In genomic region chr4:126277906-126278564, GRCm38 (mm10) we compare ENCODE assay signal across 8 mouse cellular contexts. TPM values are rescaled to one million over a fixed set of nuclear protein-coding genes. Genes with fewer than 3 reads are reported as not detected.
DNase-seq lines count a peak whose midpoint lies in the region; ATAC-seq lines count a peak whose summit lies in the region.

No protein-coding gene starts in this region.

- no peak for DNase-seq in heart, adult 8-10 months (ENCODE audit: low spot score)
- peak; percentile 60 for DNase-seq in Muller cell, postnatal 12 days (ENCODE audit: inconsistent ontology term)
- DNase-seq in embryo, embryonic 11 days: peak; percentile 80
- DNase-seq in heart, postnatal 36 days: peak; percentile 58 to 67
- DNase-seq in limb, embryonic 11.5 days (ENCODE audit: low spot score): peak; percentile 85
- DNase-seq in urinary bladder, postnatal 36 days (ENCODE audit: low spot score in 2 of 2): peak; percentile 34 to 50

- H3K9ac ChIP-seq in heart, embryonic 11.5 days (ENCODE audit: low read depth, low read length): no peak overlapping the region
- peak overlapping the region; percentile 43; the same call in 1 of the 2 replicates for H3K9ac ChIP-seq in limb, embryonic 11.5 days (ENCODE audit: low read length)
- no peak overlapping the region for H3K9ac ChIP-seq in midbrain, embryonic 12.5 days (replicated peaks)

- H3K9me3 ChIP-seq in heart, embryonic 11.5 days (replicated peaks; ENCODE audit: control insufficient read depth, low read length): no peaks in the 10 kb centered on the region
- no peaks in the 10 kb centered on the region for H3K9me3 ChIP-seq in limb, embryonic 11.5 days (ENCODE audit: control insufficient read depth, low read length)
- H3K9me3 ChIP-seq in midbrain, embryonic 12.5 days: no peaks in the 10 kb centered on the region

- no peaks in the 10 kb centered on the region for H3K36me3 ChIP-seq in heart, embryonic 11.5 days (ENCODE audit: control insufficient read depth, insufficient read depth, low read length)
- H3K36me3 ChIP-seq in limb, embryonic 11.5 days (ENCODE audit: control insufficient read depth, insufficient read depth, low read length): peaks cover 7% of the 10 kb centered on the region; the same call in 1 of the 2 replicates
- peaks cover 24% of the 10 kb centered on the region for H3K36me3 ChIP-seq in midbrain, embryonic 12.5 days

- H3K4me1 ChIP-seq in heart, embryonic 11.5 days (ENCODE audit: control insufficient read depth, insufficient read depth, low read length): no peaks in the 10 kb centered on the region
- peaks cover 19% of the 10 kb centered on the region for H3K4me1 ChIP-seq in limb, embryonic 11.5 days (ENCODE audit: control insufficient read depth, insufficient read depth, low read length)
- H3K4me1 ChIP-seq in midbrain, embryonic 12.5 days: peaks cover 8% of the 10 kb centered on the region

- H3K27ac ChIP-seq in heart, embryonic 11.5 days (ENCODE audit: low read depth, low read length): no peak overlapping the region
- peak overlapping the region; percentile 87 for H3K27ac ChIP-seq in limb, embryonic 11.5 days (replicated peaks; ENCODE audit: low read depth, low read length)
- no peak overlapping the region for H3K27ac ChIP-seq in midbrain, embryonic 12.5 days (replicated peaks)

- 5% methylated on average over 13 of the region's 13 CpGs for WGBS in heart, embryonic 11.5 days (ENCODE audit: insufficient replicate concordance)
- 3% methylated on average over 13 of the region's 13 CpGs for WGBS in limb, embryonic 11.5 days
- 7% methylated on average over 13 of the region's 13 CpGs for WGBS in midbrain, embryonic 12.5 days

- peak overlapping the region; percentile 56 for H3K4me2 ChIP-seq in heart, embryonic 11.5 days
- peak overlapping the region; percentile 47 for H3K4me2 ChIP-seq in limb, embryonic 11.5 days (ENCODE audit: low read depth, severe bottlenecking)
- H3K4me2 ChIP-seq in midbrain, embryonic 12.5 days (replicated peaks): 0 out of 2 replicates have a peak overlapping the region, but pooled peaks have one; percentile 30

- ATAC-seq in heart, embryonic 11.5 days (replicated peaks; ENCODE audit: insufficient number of reproducible peaks, low FRiP score, low TSS enrichment): no peak; the same call in 1 of the 2 replicates
- peak; percentile 58 for ATAC-seq in limb, embryonic 11.5 days (ENCODE audit: insufficient number of reproducible peaks, low FRiP score, low TSS enrichment, low read depth)
- no peak for ATAC-seq in midbrain, embryonic 12.5 days (ENCODE audit: low FRiP score, low read depth)

- H3K4me3 ChIP-seq in heart, embryonic 11.5 days (ENCODE audit: low read depth, low read length): peak overlapping the region; percentile 28; the same call in 1 of the 2 replicates
- H3K4me3 ChIP-seq in limb, embryonic 11.5 days (ENCODE audit: low read depth, low read length): no peak overlapping the region
- H3K4me3 ChIP-seq in midbrain, embryonic 12.5 days: no peak overlapping the region

- H3K27me3 ChIP-seq in heart, embryonic 11.5 days (ENCODE audit: control insufficient read depth, insufficient read depth, low read length): peaks cover 4% of the 10 kb centered on the region; the same call in 1 of the 2 replicates
- no peaks in the 10 kb centered on the region for H3K27me3 ChIP-seq in limb, embryonic 11.5 days (ENCODE audit: control insufficient read depth, insufficient read depth, low read length)
- H3K27me3 ChIP-seq in midbrain, embryonic 12.5 days: peaks cover 5% of the 10 kb centered on the region

- intact Hi-C loops in heart, postnatal 36 days (cut with DNase I): loop anchor here (1.0 kb wide), 1 partner anchor 31 kb away; no protein-coding TSS in a partner anchor

RNA-seq across cellular contexts. Expression of gene Col8a2, which starts 8.6 kb away (rescaled TPM):
- 2.0 and 3.0 TPM in 2 replicates for polyA plus RNA-seq in heart, embryonic 11.5 days (2014; fragmentation: Nextera tagmentation; extraction: Ambion mirVana)
- under 1 TPM; 0.35 to 0.91 (median 0.46) TPM for total RNA-seq in heart, adult 8-10 months (2022)
- under 1 TPM; 0.61 to 0.62 TPM for total RNA-seq in heart, postnatal 36 days (2021)
- 1.4 and 1.5 TPM in 2 replicates for polyA plus RNA-seq in limb, embryonic 11.5 days (2014; fragmentation: Nextera tagmentation; extraction: Ambion mirVana)
- 21.7 and 41.3 TPM in 2 replicates for polyA plus RNA-seq in midbrain, embryonic 12.5 days (2016; fragmentation: Nextera tagmentation; extraction: Ambion mirVana)

RNA-seq across cellular contexts. Expression of gene Trappc3, which starts 15.9 kb away (rescaled TPM):
- polyA plus RNA-seq in heart, embryonic 11.5 days (2014; fragmentation: Nextera tagmentation; extraction: Ambion mirVana): 11.0 and 28.0 TPM in 2 replicates
- 10 to 100 TPM; 45.4 to 56.5 (median 51.6) TPM for total RNA-seq in heart, adult 8-10 months (2022)
- total RNA-seq in heart, postnatal 36 days (2021): 10 to 100 TPM; 45.9 to 46.3 TPM
- 25.0 and 32.2 TPM in 2 replicates for polyA plus RNA-seq in limb, embryonic 11.5 days (2014; fragmentation: Nextera tagmentation; extraction: Ambion mirVana)
- polyA plus RNA-seq in midbrain, embryonic 12.5 days (2016; fragmentation: Nextera tagmentation; extraction: Ambion mirVana): 103 and 108 TPM in 2 replicates

RNA-seq across cellular contexts. Expression of gene Map7d1, which starts 21.9 kb away (rescaled TPM):
- 37.0 and 44.6 TPM in 2 replicates for polyA plus RNA-seq in heart, embryonic 11.5 days (2014; fragmentation: Nextera tagmentation; extraction: Ambion mirVana)
- 100 to 1,000 TPM; 266 to 279 (median 267) TPM for total RNA-seq in heart, adult 8-10 months (2022)
- total RNA-seq in heart, postnatal 36 days (2021): 100 to 1,000 TPM; 248 to 259 TPM
- polyA plus RNA-seq in limb, embryonic 11.5 days (2014; fragmentation: Nextera tagmentation; extraction: Ambion mirVana): 54.6 and 61.2 TPM in 2 replicates
- 135 and 142 TPM in 2 replicates for polyA plus RNA-seq in midbrain, embryonic 12.5 days (2016; fragmentation: Nextera tagmentation; extraction: Ambion mirVana)

RNA-seq across cellular contexts. Expression of gene Adprhl2, which starts 43.5 kb away (rescaled TPM):
- polyA plus RNA-seq in heart, embryonic 11.5 days (2014; fragmentation: Nextera tagmentation; extraction: Ambion mirVana): 28.8 and 30.1 TPM in 2 replicates
- 10 to 100 TPM; 12.7 to 14.4 (median 13.5) TPM for total RNA-seq in heart, adult 8-10 months (2022)
- total RNA-seq in heart, postnatal 36 days (2021): 10 to 100 TPM; 12.2 TPM
- polyA plus RNA-seq in limb, embryonic 11.5 days (2014; fragmentation: Nextera tagmentation; extraction: Ambion mirVana): 59.2 and 62.0 TPM in 2 replicates
- polyA plus RNA-seq in midbrain, embryonic 12.5 days (2016; fragmentation: Nextera tagmentation; extraction: Ambion mirVana): 67.2 and 70.5 TPM in 2 replicates

RNA-seq across cellular contexts. Expression of gene Tekt2, which starts 47.5 kb away (rescaled TPM):
- polyA plus RNA-seq in heart, embryonic 11.5 days (2014; fragmentation: Nextera tagmentation; extraction: Ambion mirVana): 0.96 and 1.5 TPM in 2 replicates
- total RNA-seq in heart, adult 8-10 months (2022): under 1 TPM in 2 of 4 experiments, not detected in 2; 0.47 to 0.95 TPM
- total RNA-seq in heart, postnatal 36 days (2021): under 1 TPM; 0.44 to 0.84 TPM
- 2.6 and 3.1 TPM in 2 replicates for polyA plus RNA-seq in limb, embryonic 11.5 days (2014; fragmentation: Nextera tagmentation; extraction: Ambion mirVana)
- polyA plus RNA-seq in midbrain, embryonic 12.5 days (2016; fragmentation: Nextera tagmentation; extraction: Ambion mirVana): 4.8 and 5.3 TPM in 2 replicates
